Mouse (Mus musculus) kidney, adult 10 weeks (tissue): ENCODE data around the gene Ccdc182. TPM values are rescaled to one million over a fixed set of nuclear protein-coding genes. Genes with fewer than 3 reads are reported as not detected.

Source experiments
- polyA plus RNA-seq: library from polyadenylated mRNA; stranded (reverse); fragments of 350-450 nt; fragmentation: Illumina TruSeq; extraction: RNeasy Lipid Tissue Mini Kit (QIAGEN cat#74804); gene quantifications from one replicate; pipeline ENCODE4 v1.2.3, GENCODE M21; 2014; ENCODE audit warnings: low read depth, low replicate concordance

Ccdc182 gene
- polyA plus RNA-seq, result 0.89 TPM

GRCm38 (mm10) chr11:88293631-88294393, at the start of gene Ccdc182:
Gene Ccdc182, plus strand, starts transcription at chr11:88294058.

Other genes with a start within 250 kb of the Ccdc182 start
- 437 TPM for gene Srsf1, start 246.7 kb upstream of the Ccdc182 start, polyA plus RNA-seq
- gene Vezf1, start 225.8 kb upstream of the Ccdc182 start, polyA plus RNA-seq, result 68.6 TPM
- gene Cuedc1, start 196.0 kb upstream of the Ccdc182 start, polyA plus RNA-seq, result 5.8 TPM
- 77.2 TPM for gene Mrps23, start 89.7 kb upstream of the Ccdc182 start, polyA plus RNA-seq